Mouse (Mus musculus) 3134 (cell line): ENCODE results near the gene Rhot2.

Experiments
- DNase-seq: peaks from one replicate; pipeline ENCODE4 v3.0.0-alpha.2; 2011; ENCODE audit warnings: low spot score; ENCODE audit not compliant: insufficient read length; ENCODE audit errors: extremely low read depth

Rhot2 gene

DNA sequence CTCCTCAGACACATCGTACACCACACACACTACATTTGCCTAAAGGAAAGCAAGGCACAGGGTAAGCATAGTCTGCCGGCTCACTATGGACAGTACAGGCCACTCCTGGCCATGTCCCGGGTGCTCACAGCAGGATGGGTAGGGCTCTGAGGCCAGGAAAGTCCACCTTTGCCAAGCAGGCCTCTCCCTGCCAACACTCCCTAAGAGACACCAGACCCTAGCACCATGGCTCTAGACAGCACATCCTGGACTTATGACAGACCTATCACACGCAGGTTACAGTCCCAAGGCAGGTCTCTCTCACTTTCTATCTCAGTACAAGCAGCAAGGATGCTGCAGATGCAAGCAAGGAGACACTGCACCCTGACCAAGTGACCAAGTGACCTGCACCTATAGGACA lies 1.5 kb downstream of the Rhot2 start:
- DNase-seq: no peak

DNA sequence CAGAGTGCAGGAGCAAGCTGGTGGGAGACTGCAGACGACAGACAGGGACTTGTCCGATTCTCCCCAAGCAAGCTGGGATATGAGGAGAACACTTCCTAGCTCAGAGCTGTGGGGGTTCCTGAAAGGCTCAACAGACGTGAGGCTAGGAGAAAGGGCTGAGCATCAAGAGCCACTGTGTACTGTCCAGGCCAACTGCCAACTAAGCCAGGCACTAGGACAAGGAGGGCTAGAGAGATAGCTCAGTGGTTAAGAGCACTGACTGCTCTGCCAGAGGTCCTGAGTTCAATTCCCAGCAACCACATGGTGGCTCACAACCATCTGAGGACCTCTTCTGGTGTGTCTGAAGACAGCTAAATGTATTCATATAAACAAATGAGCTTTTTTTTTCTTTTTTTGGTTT lies 2.1 kb downstream of the Rhot2 start:
- no peak for DNase-seq

DNA sequence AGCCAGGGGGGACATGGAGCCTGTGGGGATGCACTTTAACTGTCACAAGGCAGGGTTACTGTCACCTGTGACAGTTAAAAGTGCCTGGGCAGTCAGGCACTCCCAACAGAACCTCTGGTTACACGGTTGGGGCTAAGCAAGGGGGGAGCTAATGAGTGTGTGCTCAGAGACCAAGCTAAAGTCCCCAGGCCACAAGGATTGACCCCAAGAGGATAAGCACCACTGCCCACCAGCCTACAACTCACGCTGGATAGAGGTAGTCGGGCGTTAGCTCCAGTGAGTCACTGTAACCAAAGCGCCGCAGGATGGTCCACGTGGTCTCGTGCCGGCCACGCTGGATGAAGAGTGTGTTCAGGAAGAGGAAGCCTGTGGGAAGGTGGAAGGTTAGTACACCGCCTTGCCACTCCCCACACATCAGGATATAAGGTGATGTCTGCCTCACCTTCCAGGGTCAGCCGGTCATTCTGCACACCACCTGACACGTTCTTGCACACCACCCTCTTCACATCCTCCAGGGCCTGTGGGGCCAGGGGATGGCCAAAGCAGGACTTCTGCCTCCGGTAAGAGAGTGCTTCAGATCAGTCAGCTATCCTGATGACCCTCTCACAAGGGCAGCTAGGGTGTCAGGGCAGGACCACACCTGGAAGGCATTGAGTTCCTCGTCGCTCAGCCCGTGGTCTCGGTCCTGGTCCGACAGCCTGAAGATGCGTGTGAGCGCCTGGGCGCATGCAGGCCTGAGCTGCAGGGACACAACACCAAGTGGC lies 3.4 kb downstream of the Rhot2 start, which contains the start of gene Gm20683:
Gm20683 (minus strand) TSS at position 647 of the 764 bp plus-strand sequence.
- no peak for DNase-seq

DNA sequence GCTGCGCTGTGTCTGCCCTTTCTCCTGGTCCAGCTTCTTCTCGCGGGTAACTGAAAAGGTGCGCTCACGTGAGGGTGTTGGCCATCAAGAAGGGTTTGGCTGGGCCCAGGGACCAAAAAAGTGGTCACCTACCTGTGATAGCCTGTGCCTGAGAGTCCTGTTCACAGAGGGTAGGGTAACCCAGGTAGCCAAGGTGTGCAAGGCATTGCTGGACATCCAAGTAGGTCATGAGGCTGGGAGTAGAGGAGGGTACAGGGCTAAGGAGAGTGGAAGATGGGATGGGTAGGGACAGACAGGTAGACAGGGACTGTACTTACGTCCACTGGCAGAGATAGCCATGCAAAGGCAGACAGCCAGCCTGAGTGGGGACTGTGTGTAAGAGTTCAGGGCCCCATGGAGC lies 4.1 kb downstream of the Rhot2 start:
- DNase-seq: no peak

- no peak for DNase-seq
Measured at GRCm38 (mm10) chr17:25839455-25840235, 5.0 kb downstream of the Rhot2 start.

DNA sequence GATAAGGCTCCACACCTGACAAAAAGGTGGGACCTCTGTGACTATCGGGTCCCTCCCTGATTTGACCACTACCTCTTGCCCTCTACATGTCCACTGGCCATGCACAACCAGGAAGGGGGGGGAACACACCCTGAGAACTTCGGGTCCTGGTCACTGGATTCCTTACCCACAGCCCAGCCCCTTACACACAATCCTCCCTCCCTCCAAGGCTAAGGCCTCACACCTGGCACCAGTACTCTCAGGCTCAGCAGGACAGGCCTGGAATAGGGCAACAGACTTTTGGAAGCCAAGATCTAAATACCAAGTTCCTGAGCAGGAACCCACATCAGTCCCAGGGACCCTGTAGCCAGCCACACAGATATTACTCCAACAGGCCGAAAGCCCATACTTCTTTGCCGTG lies 5.7 kb downstream of the Rhot2 start:
- DNase-seq: no peak

DNA sequence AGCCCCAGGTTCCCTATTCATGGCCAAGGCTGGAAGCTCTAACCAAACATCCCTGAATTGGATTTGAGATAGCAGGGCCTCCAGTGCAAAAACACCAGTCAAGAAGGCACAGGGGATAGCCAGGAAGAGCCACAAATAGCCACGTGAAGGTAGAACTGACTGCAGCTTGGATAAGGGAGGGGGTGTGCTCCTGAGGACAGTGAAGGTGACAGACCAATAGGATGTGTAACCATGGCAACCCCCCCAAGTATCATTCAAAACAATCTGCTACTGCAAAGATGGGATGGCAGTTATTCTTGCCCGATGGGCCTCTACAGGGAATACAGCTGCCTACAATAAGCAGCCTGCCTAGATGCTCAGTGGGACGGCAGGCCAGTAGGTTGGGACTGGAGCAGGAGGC lies 7.1 kb downstream of the Rhot2 start:
- no peak for DNase-seq

DNA sequence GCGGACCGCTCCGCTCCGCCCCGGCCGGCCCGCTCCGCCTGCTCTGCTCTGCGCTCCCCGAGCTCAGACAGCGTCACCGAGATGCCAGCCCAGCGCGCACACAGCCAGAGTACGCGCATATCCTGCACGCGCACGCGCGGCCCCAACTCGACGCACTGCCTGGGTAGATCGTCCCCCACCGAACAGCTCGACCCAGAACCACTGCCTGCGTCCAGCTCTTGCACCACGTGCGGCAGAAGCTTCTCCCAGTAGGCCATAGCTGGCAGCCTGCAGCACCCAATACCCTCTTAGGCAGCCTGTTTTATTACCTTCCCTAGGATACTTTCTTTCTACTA lies 7.6 kb downstream of the Rhot2 start, which contains the start of gene Rhbdl1:
Rhbdl1 (minus strand) TSS at position 220 of the 335 bp plus-strand sequence.
- DNase-seq: no peak

DNA sequence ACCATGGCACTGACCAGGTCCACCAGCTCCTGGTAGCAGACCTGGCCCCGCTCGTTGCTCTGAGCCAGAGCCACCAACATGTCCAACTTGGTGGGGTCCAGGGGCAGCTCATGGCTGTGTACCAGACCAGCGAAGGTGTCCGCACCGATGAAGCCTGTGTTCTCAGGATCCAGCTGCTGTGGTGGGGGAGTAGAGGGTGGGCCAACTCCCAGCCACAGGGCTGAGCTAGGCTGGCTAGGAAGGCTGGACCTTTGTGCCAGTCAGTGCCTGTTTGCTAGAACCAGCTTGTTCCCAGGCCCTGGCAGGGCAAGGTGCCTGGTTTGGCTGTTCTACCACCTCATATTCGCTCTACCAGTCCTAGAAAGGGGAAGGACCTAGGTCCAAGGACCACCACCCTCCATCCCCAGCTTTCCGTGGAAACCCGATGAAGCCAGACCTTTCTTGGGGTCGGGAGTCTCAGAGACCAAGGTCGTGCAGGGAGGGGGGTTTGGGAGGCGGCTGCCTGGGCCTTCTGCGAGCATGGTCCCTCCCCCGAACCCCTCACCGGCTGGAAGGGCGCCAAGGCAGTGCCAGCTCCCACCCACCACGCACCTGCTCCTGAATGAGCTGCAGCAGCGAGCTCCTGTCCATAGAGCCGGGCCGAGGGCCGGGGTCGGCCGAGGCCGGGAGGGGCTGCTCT lies 8.1 kb downstream of the Rhot2 start:
- no peak for DNase-seq

DNA sequence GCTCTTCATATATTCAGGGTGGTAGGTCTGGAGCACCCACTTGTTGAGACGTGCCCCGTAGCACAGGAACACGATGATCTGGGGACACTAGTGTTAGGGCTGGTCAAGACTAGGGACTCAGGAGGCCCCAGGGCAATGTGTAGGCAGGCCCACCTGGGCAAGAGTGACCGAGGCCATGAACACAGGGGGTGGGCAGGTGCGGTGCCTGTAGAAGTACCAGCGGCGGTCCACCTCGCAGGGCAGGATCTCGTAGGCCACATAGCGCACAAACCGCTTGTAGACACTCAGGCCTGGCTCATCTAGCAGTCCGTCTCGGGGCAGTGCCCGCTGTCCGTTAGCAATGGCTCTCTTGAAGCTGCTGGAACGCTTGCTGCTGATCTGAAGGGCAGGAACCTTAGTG lies 8.8 kb downstream of the Rhot2 start:
- no peak for DNase-seq

- DNase-seq: no peak
Measured at GRCm38 (mm10) chr17:25835301-25835700, 9.3 kb downstream of the Rhot2 start.

DNA sequence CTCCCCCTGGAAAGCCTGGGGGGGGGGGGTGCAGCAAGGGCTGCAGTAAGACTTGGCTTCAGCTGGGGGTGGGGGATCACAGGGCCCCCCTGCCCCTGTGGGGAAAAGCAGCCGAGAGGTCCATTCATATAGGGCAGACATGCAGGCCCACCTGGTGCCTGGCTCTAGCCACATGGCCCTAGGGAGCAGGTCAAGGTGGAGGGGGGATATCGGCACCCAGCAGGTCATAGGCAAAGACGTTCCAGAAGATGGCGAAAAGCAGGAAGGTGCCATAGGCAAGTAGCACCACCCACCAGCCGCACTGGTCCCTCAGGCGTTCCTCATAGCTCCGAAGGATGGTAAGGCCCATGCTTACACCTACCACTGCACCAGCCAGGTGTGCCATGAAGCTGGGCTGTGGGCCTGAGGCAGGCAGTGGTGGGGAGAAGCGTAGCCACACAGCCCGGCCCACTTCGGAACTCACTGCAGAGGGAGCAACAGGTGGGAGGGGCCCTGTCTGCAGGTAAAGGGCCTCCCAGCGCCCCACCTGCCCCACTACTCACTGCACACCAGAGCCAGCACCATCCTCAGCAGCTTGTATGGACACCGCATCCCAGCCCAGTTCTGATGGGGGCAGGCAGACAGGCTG lies 9.9 kb downstream of the Rhot2 start:
- DNase-seq: no peak

GRCm38 (mm10) chr17:25833961-25834594 lies 10.6 kb downstream of the Rhot2 start:
- DNase-seq: no peak

- no peak for DNase-seq
Measured at GRCm38 (mm10) chr17:25833291-25833663, 11.4 kb downstream of the Rhot2 start, which contains the start of gene Stub1. Gene Stub1 (minus strand): TSS chr17:25833404.

DNA sequence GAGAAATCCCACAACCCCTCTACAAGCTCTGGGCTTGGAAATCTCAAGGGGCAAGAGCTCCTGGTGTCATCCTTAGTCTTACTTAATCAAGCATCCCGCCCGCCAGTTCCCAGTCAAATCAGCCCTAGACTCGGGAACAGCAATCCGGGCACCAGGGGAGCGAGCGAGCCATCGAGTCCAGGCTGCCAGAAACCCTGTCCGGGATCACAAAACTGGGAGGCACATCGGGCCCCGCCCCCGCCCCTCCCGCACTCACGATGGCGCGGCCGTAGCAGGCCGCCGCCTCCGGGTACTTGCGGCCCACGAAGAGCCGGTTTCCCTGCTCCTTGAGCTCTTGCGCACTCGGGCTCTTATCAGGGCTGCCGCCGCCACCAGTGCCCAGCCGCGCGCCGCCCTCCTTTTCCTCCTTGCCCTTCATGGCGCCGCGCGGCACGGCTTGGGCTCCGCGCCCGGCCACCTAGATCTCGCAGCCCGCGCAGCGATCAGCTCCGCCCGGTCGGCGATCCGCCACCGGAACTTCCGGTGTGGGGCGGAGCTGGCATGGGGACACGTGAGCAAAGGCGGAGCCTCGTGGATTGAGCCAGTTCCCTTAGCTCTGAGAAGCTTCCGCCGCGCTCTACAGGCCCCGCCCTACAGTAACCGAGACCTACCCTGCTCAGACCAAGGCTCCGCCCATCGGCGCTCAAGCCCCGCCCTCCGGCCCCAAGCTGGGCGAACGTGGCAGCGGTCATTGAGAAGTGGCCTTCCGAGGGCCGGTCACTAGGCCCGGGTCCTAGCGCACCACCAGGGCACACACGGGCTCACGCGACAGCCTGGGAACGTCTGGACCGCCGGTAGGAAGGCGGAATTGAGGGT lies 12.0 kb downstream of the Rhot2 start:
- DNase-seq: peak; percentile 100

DNA sequence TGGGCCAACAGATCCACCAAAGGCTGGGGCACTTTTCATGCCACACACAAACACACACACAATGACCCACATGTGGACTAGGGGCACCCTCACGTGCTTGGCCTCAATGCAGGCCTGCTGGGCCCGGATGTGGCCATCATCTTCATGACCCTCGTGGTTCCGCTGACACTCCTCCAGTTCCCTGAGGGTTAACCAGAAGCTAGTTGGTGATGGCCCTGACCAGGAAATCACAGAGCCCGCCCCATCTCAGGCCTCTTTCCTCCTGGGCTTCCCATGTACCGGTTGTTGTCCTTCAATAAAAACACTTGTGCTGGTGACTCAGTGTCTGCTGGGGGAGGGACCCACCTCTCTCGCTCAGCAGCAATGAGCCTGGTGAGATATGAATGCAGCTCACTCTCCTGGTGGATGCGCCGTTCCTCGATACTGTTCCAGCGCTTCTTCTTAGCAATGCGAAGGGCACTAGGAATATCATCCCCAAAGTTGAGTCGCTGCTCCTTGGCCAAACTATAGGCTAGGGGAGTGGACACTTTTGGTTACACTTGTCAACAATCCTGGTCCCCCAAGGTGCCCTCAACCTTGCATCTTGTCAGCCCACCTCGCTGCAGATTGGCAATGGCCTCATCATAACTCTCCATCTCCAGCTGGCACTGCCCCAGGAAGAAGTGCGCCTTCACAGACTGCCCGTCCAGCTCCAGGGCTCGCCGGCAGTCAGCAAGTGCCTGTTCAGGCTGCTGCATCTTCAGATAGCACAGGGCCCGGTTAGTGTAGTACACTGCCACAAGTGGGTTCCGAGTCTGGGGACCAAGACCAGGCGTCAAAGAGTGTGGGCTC lies 13.0 kb downstream of the Rhot2 start:
- DNase-seq: no peak

GRCm38 (mm10) chr17:25830806-25831431 lies 13.7 kb downstream of the Rhot2 start:
- no peak for DNase-seq

GRCm38 (mm10) chr17:25830200-25830753 lies 14.4 kb downstream of the Rhot2 start:
- no peak for DNase-seq
